Mouse (Mus musculus) MEL (cell line): ENCODE results near the gene Zfp142.

Experiments
- CTCF ChIP-seq, 3 experiments: IDR thresholded peaks in 2 of 3; conservative IDR thresholded peaks in 1 of 3; 2 replicates each; pipeline ENCODE4 v1.5.1; 2011 to 2012; ENCODE audit warnings: low read length in 3 of 3, low read depth in 2 of 3, mild to moderate bottlenecking in 2 of 3, improper control_type of control experiment in 1 of 3, inconsistent platforms in 1 of 3, mixed read lengths in 1 of 3, moderate library complexity in 1 of 3; ENCODE audit not compliant: control insufficient read depth in 1 of 3, insufficient read depth in 1 of 3, poor library complexity in 1 of 3, severe bottlenecking in 1 of 3
- EP300 ChIP-seq, 2 experiments: IDR thresholded peaks; 2 replicates each; pipeline ENCODE4 v1.6.1; 2011; ENCODE audit warnings: improper control_type of control experiment in 2 of 2, low read length in 2 of 2, low read depth in 1 of 2, mild to moderate bottlenecking in 1 of 2
- JUND ChIP-seq: IDR thresholded peaks from 2 replicates; pipeline ENCODE4 v1.6.1; 2011; ENCODE audit warnings: low read depth, mild to moderate bottlenecking, improper control_type of control experiment, low read length
- MAX ChIP-seq: IDR thresholded peaks from 2 replicates; pipeline ENCODE4 v1.6.1; 2011; ENCODE audit warnings: low read length, improper control_type of control experiment
- NELFE ChIP-seq: IDR thresholded peaks from 2 replicates; pipeline ENCODE4 v1.6.1; 2011; ENCODE audit warnings: low read depth, low read length, improper control_type of control experiment
- USF1 ChIP-seq: IDR thresholded peaks from 2 replicates; pipeline ENCODE4 v1.6.1; 2014; ENCODE audit warnings: low read depth, mild to moderate bottlenecking, inconsistent platforms, low read length, improper control_type of control experiment, moderate library complexity

- TF ChIP-seq MAX (no peak), JUND (no peak), CTCF (IDR thresholded peaks at IDR 0.05 in 2 of 3, conservative IDR thresholded peaks at IDR 0.05 in 1 of 3; ENCODE audit: control insufficient read depth in 1 of 3, insufficient read depth in 1 of 3, low read depth in 2 of 3, low read length in 3 of 3, poor library complexity in 1 of 3, severe bottlenecking in 1 of 3) (0 out of 6 replicates have a peak, but pooled peaks of 1 of the 3 experiments have one; percentile 13), EP300 (IDR thresholded peaks at IDR 0.05; ENCODE audit: low read depth in 1 of 2, low read length in 2 of 2) (no peak), NELFE (no peak), USF1 (no peak)
Measured at GRCm38 (mm10) chr1:74569739-74570719, 18.0 kb downstream of the Zfp142 start.
